Mouse (Mus musculus) telencephalon, adult 2 months (tissue): ENCODE results near the gene Prg4.

Source experiments
- DNase-seq: peaks from one replicate; pipeline ENCODE4 v3.0.0-alpha.2; 2011; ENCODE audit warnings: low read depth, low spot score

Prg4 gene

GRCm38 (mm10) chr1:150466132-150466531 lies at the start of gene Prg4:
TSS of gene Prg4 (minus strand) at chr1:150466165.
- DNase-seq, result no peak

DNA sequence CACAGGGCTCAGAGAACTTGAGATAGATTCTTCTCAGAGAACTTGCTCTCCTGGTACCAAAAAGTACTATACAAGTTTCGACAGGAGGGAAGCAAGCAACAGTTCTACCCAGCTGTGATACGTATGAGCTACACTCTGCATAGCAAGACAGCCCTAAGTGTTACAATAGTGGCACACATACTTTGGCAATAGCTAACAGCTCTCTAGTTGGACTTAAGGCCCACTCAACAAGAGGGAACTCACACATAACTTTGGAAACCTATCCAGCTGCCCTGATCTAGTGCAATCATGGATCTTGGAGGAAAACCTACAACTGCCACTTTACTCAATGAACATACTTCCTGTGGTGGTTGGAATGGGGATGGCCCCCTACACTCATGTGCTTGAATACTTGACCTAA lies 47.1 kb upstream of the Prg4 start:
- DNase-seq, result no peak

GRCm38 (mm10) chr1:150505794-150506193 lies 39.8 kb upstream of the Prg4 start:
- DNase-seq, result no peak

DNA sequence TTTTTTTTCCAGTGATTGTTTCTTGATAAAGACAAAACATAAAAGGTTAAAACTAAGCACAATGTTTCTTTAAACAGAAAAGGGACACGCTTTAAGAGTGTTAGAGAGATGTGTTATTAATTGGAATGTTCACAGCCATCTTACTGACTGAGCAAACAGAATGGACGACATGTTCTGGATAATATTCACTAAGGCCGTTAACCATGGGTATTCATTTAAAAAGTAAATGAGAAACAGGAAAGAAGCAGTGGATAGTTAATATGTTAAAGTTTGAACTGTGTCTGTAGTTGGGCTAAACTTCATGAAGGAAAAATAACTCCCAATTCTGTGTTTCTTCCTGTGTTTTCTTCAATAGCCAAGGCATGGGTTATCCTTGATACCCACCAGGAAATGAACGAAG lies 37.4 kb upstream of the Prg4 start:
- no peak for DNase-seq

GRCm38 (mm10) chr1:150498177-150498576 lies 32.2 kb upstream of the Prg4 start:
- no peak for DNase-seq

DNA sequence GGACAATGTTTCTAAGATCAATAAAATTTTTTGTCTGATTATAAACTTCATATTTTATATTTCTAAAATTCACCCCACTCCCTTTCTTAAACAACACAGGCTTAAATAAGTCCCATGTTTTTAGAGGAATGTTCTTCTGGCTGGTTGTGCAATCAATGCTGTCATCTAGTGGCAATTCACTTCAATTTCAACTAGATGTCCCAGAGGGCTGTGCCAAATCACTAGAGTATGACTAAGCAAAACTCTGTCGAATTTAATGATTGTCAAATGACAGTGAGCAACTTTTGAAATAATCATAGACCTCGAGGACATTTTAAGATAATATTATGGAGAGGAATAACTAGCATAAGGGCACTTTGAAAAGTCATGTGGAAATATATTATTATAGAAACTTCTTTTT lies 31.7 kb upstream of the Prg4 start:
- peak; percentile 38 for DNase-seq

DNA sequence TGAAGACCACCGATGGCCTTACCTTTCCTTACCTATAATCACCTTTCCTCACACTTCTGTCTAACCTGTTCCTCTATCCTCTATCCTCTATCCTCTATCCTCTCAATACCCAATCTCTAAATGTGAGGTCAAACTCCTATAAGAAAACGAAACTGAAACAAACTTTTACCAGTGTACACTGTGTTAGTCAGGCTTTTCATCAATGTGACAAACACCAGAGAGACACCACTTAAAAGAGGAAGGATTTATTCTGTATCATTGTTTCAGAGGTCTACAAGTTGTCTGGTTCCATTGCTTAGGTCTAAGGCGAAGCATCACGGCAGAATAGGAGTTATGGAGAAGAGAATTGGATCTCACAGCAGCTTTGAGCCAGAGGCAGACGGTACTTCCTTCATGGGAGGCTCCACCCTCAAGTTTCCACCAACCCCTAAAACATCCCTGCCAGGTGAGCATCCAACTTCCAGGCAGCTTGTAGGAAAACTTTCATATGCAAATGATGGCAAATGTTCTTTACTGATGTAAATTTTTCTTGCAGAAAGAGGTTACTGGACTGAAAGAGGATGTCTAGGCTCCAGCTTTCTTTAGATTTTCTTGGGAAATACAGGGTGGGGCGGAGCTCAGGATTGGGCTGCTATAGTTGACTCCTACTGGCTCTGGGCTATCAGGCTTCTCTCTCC lies 30.8 kb upstream of the Prg4 start:
- DNase-seq, result no peak

DNA sequence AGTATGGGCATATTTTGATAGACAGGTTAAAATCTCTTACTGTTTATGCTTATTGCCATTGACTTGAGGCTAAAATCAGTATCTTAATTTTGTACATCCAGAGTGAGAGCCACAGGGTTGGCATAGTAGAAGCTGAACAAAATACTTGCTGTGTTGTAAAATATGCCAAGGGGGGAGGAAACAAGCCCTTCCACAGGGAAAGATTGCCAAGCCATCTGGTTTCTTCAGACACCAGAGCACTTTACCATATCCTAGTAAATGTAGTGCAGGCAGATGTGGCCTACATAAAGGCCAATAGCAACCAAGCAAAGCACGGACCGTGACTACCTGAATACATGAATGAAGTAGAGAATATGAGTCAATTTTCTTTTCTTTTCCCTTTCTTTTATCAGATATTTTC lies 23.2 kb upstream of the Prg4 start:
- DNase-seq, result peak; percentile 50

DNA sequence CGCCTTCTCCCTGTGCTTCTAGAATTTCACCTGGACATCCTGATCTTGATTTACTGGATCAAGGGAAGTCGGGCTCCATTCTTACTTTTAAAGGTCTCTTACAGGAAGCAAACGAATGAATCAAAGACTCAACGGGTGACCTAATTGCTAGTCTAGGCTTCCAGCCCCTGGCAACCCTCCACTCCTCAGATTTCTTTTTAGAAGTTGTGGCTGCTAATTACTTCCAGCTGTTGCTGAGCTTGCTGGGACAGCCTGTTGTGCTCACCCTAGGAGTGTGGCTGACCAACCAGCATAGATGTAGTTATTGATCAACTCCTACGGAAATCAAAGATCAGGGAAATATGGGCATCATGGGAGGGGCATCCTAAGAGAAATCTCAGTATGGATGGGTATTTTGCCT lies 14.7 kb upstream of the Prg4 start:
- DNase-seq, result no peak

DNA sequence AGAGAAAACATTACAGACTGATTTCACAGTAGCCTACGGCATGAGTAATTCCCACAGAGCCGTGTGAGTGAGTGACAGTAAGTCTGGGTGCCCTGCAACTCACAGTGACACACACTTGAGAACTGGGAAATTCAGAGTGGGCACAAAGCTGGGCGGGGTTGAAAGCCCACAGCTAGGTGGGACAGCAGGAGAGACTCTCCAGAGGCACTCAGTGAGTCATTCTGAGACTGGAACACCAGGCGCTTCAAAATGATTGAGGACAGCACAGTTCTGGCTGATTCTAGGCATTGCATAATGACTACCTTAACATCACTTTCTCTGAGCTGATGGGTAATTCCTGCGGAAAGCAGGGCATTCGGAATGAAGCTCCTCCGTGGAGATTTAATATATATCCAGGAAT lies 6.6 kb upstream of the Prg4 start:
- DNase-seq, result peak; percentile 9

GRCm38 (mm10) chr1:150469992-150470391 lies 4.0 kb upstream of the Prg4 start:
- no peak for DNase-seq

DNA sequence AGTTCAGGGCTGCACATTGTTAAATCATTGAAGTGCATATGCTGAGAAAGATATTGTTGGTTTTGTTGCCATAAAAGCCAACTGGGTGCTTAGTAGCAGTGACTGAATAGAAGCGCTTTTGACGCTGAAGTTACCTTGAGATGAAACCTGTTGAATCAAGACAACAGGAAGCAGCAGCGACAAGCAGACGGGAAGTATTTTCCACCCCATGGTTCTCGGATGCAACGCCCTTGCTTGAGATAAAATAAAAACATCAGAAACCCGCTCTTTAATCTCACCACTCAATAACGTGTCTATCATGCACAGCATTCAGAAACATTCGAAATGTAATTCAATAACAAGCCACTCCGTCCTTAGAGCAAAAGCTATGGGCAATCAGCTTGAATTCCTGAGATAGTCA lies 601 bp downstream of the Prg4 start:
- no peak for DNase-seq

GRCm38 (mm10) chr1:150463691-150464090 lies 2.3 kb downstream of the Prg4 start:
- DNase-seq, result no peak

DNA sequence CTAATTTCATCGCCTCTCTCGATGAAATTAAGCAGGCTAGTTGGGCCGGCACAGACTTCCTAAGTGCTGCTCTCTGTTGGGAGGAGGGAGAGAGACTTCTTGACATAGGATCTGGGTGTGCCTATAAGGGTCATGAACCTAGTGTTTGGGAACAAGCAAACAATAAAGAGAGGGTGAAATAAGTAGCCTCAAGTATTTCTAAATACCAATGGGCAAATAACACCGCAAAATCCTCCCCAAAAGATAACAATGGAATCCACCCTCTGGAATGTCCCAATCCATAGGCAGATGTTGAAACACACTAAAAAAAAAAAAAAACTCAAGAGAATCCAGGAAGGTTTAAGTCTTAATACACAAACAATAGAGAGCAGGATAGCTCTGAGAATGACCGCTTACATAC lies 2.9 kb downstream of the Prg4 start:
- DNase-seq, result no peak

DNA sequence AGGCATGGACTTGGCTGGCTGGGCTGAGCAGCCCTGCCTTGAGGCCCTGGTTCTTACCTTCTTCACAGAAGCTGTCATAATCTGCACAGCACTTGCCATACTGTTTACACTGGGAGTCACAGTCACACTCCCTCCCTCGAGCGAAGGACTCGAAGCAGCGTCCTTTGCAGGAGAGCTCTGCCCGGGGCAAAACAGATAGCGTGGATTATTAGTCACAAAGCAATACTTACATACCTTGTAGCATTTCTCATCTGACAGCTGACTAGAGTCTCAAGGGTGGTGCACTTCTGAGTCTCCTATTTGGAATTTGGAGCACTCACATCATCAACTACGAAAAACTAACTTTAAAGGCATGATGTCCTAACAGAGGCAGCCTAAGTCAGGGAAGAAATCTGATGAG lies 5.4 kb downstream of the Prg4 start:
- no peak for DNase-seq

- DNase-seq, result no peak
These were observed 6.4 kb downstream of the Prg4 start for GRCm38 (mm10) chr1:150459599-150459998.

DNA sequence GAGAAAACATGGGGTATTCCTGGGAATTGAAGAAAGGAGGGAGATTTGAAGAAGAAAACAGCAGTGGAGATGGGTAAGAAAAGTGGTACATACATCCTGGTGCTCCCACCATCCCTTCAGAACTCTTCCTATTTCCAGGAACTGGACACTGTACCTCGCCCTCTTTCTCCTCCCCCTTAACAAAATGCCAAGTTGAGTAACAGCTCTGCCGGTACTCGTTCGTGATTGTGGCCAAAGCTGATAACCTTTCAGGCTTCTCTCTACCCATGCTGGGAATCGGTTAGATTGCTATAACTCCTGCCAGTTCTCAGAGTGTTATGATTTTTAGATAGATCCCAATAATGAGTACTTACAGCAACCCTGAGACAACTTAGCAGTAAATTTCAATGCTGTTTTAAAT lies 7.0 kb downstream of the Prg4 start:
- DNase-seq, result no peak

DNA sequence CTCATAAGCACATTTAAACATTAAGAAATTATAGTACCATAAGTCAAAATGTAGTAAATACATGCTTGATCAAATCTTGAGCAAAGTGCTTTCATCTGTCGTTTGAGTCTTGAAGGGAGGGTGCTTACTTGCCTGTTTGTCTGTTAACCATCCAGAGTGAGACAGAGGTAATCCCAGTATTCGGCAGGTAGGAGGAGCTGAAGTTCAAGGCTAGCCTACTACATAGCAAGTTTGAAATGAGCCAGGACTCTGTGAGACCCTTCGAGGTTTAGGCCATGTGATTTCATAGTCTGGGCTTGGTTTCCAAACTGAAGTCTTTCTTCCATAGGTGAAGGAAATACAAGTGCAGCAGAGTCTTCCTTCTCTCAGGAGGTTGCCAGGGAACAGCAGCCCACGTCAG lies 24.2 kb downstream of the Prg4 start:
- DNase-seq, result no peak

DNA sequence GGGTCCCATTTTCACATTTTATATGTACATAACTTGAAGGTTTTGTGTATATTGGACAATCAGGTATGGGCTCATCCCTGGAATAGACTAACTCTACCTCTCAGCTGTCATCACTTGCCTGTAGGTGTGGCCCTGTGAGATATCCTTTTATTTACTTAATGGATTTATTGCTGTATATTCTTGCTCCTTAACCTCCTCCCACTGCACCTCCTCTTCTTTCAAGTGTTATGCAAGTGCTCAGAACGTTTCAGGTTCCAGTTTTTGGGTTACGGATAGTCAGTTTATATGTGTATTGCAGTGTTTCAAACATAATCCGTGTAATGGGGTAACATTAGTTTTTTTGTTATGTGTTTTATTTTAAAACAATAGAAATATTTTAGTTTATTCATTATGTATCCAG lies 27.3 kb downstream of the Prg4 start:
- no peak for DNase-seq

GRCm38 (mm10) chr1:150426216-150426615 lies 39.7 kb downstream of the Prg4 start:
- no peak for DNase-seq

DNA sequence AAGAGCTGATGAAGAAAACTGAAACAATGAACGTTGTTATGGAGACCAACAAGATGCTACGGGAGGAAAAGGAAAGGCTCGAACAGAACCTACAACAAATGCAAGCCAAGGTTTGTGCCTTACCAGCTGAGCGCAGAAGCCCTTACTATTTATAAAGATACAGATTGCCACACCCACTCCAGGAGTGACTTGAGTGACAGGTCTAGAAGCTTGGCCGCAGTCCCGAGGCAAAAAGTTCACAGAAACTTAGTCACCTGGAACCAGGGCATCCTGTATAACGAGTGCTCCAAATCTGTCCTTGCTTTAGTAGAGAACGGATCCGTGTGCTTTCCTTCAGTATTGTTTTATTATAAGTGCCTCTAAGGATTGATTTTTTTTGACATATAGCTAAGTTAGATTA lies 40.3 kb downstream of the Prg4 start:
- DNase-seq, result no peak

DNA sequence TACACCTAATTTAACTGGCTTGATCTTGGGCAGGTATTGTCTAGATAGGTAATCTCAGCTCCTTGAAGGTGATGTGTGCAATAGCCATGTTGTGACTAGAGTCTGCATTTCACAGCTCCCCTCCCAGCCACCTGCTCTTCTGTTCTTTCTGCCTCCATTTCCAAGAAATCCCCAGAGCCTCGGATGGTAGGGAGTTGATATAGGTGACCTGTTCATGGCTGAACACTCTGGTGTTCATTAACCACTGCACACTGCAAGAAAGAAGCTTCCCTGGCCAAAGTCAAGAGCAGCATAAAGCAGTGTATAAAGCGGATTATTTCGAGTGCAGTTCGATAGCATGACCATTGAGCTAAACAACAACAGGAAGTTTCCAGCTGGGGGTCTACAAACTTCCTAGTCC lies 47.5 kb downstream of the Prg4 start:
- DNase-seq, result no peak

DNA sequence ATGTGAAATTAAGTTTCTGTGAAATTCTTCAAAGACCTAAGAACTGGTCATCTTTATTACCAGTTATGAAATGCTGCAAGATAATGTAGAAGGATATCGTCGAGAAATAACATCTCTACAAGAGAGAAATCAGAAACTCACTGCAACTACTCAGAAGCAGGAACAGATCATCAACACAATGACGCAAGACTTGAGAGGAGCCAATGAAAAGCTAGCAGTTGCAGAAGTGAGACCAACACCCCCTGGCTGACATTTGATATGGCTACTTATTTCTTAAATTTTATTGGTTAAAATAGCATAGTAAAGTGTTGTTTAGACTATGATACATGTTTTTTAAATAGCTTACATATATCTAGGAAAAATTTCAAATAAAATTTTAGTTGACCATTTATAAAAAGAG lies 50.0 kb downstream of the Prg4 start:
- no peak for DNase-seq

- no peak for DNase-seq
These were observed 56.0 kb downstream of the Prg4 start for GRCm38 (mm10) chr1:150409996-150410395.
